Mouse (Mus musculus): ENCODE measurements around the gene Cers3.

DNA sequence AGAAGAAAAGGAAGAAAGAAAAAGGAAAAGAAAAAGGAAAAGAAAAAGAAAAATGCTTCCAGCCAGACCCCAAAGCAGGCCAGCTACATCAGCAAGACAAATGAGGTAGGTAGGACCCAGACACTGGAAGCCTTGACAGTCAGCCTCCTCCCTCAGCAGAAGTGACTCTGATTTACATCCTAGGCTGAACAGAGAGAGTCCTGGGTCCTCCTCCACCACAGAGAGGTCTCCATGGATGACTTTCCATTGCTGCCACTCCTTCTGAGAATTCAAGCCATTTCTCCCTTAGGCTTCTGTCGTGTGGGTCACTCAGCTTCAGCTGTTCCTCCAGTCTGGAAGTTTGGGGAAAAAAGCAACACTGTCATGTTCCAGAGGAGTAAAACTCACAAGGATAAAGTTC is 68.0 kb downstream of the Cers3 start:
- TF ChIP-seq ETS1 (IDR thresholded peaks at IDR 0.05; ENCODE audit: low read depth, low read length) = no peak
- TF ChIP-seq CTCF (IDR thresholded peaks at IDR 0.05 in 2 of 3, conservative IDR thresholded peaks at IDR 0.05 in 1 of 3; ENCODE audit: control insufficient read depth in 1 of 3, insufficient read depth in 1 of 3, low read depth in 2 of 3, low read length in 3 of 3, poor library complexity in 1 of 3, severe bottlenecking in 1 of 3) = no peak
- TF ChIP-seq POLR2A (IDR thresholded peaks at IDR 0.05; ENCODE audit: control insufficient read depth in 1 of 2, insufficient read depth in 1 of 2, low read depth in 1 of 2, low read length in 2 of 2, poor library complexity in 1 of 2) = no peak
- TF ChIP-seq GATA1 (IDR thresholded peaks at IDR 0.05; ENCODE audit: low read depth, low read length) = no peak
- no peak for TF ChIP-seq HCFC1 (IDR thresholded peaks at IDR 0.05; ENCODE audit: low read depth, low read length)
- TF ChIP-seq MXI1 (IDR thresholded peaks at IDR 0.05; ENCODE audit: low read depth, low read length) = no peak
- no peak for TF ChIP-seq CHD2 (IDR thresholded peaks at IDR 0.05; ENCODE audit: low read length)
- no peak for TF ChIP-seq MAFK (IDR thresholded peaks at IDR 0.05; ENCODE audit: borderline replicate concordance, low read depth, low read length)
- no peak for TF ChIP-seq EP300 (IDR thresholded peaks at IDR 0.05; ENCODE audit: low read depth in 1 of 2, low read length in 2 of 2)
- TF ChIP-seq SIN3A (IDR thresholded peaks at IDR 0.05; ENCODE audit: low read length) = no peak
- TF ChIP-seq POLR2AphosphoS2 (IDR thresholded peaks at IDR 0.05; ENCODE audit: low read length) = no peak
- no peak for TF ChIP-seq MAX (IDR thresholded peaks at IDR 0.05; ENCODE audit: low read length)
- no peak for TF ChIP-seq TAL1 (IDR thresholded peaks at IDR 0.05; ENCODE audit: low read length)

All from MEL (cell line).